ENCODE assay signal across 8 mouse cellular contexts in genomic region chr14:50785251-50785637, GRCm38 (mm10). TPM values are rescaled to one million over a fixed set of nuclear protein-coding genes. Genes with fewer than 3 reads are reported as not detected.
DNase-seq lines count a peak whose midpoint lies in the region; ATAC-seq and TF ChIP-seq lines count a peak whose summit lies in the region.

Ttc5 (minus strand) TSS chr14:50785519.

- peak; percentile 46 for DNase-seq in Patski (ENCODE audit: low read depth, low spot score)
- DNase-seq in cerebellum, postnatal 14 days: peak; percentile 95 to 96
- DNase-seq in frontal cortex, postnatal 14 days (ENCODE audit: low spot score in 2 of 2): peak; percentile 77 to 78
- DNase-seq in layer of hippocampus, postnatal 25 days (ENCODE audit: extremely low spot score in 1 of 2, low spot score in 1 of 2): peak; percentile 94 to 98
- peak; percentile 88 for DNase-seq in lung, postnatal 25 days (ENCODE audit: low spot score)
- peak; percentile 94 for DNase-seq in retina, embryonic 14.5 days (ENCODE audit: low spot score)
- DNase-seq in thymus, postnatal 4 days: peak; percentile 95

- H3K9me3 ChIP-seq in hindbrain, embryonic 13.5 days: 0 out of 2 replicates have a peak, but pooled peaks cover 2% of the 10 kb centered on the region

- peaks cover 22% of the 10 kb centered on the region for H3K36me3 ChIP-seq in hindbrain, embryonic 13.5 days

- CTCF ChIA-PET in Patski (lab: Charles Lee): interaction anchor here (1.0 to 1.8 kb wide), 5 partner anchors 11 to 279 kb away, joined by 3 to 9 read pairs (median 5); partner anchors contain the start of genes Ccnb1ip1 and Parp2

- H3K27me3 ChIP-seq in Patski: peaks cover 4% of the 10 kb centered on the region
- no peaks in the 10 kb centered on the region for H3K27me3 ChIP-seq in hindbrain, embryonic 13.5 days

- H3K4me3 ChIP-seq in hindbrain, embryonic 13.5 days: peak within 1 kb of the TSS; percentile 77

- peak within 1 kb of the TSS; percentile 88 for H3K27ac ChIP-seq in hindbrain, embryonic 13.5 days

- H3K4me1 ChIP-seq in hindbrain, embryonic 13.5 days (replicated peaks): peaks cover 14% of the 10 kb centered on the region

- in situ Hi-C loops in Patski (cut with MboI; ENCODE audit: low pct_unique_long_range_greater_than_20kb): loop anchor here (25.0 kb wide), 1 partner anchor 948 kb away; no protein-coding TSS in a partner anchor

- TF ChIP-seq CTCF in Patski (IDR thresholded peaks at IDR 0.05): peak; percentile 98

- H3K9ac ChIP-seq in hindbrain, embryonic 13.5 days: peak within 1 kb of the TSS; percentile 79

- under 1% methylated on average over 21 of the region's 21 CpGs for WGBS in hindbrain, embryonic 13.5 days

- ATAC-seq in Patski: peak; percentile 89
- peak; percentile 96 for ATAC-seq in hindbrain, embryonic 13.5 days (ENCODE audit: low FRiP score)

- POLR2A ChIA-PET in Patski (lab: Charles Lee): no interaction called here

- H3K4me2 ChIP-seq in hindbrain, embryonic 13.5 days: peak within 1 kb of the TSS; percentile 66

RNA-seq across cellular contexts. Expression of gene Ttc5, which starts in this region (rescaled TPM):
- polyA plus RNA-seq in Patski (2021): 62.0 TPM
- polyA plus RNA-seq in hindbrain, embryonic 13.5 days (2015; fragmentation: Nextera tagmentation; extraction: Ambion mirVana): 121 and 133 TPM in 2 replicates
- 10 to 100 TPM; 62.2 to 71.8 TPM for total RNA-seq in layer of hippocampus, postnatal 25 days (2021)

Comparison
In these comparisons a context has a peak if more than half of its experiments do, and no peak if none do; other contexts are left out.
1. Peak in every context shown above with its lines: DNase-seq, ATAC-seq, H3K4me3 ChIP-seq and H3K27ac ChIP-seq.
2. DNase-seq: peak in every context shown above with its lines; median percentile 96 in layer of hippocampus, postnatal 25 days; 96 in cerebellum, postnatal 14 days; 95 in thymus, postnatal 4 days; 94 in retina, embryonic 14.5 days; 88 in lung, postnatal 25 days; 78 in frontal cortex, postnatal 14 days; 46 in Patski.